Mouse (Mus musculus): ENCODE data around the gene Dtx4. TPM values are rescaled to one million over a fixed set of nuclear protein-coding genes. Genes with fewer than 3 reads are reported as not detected.

Gene Dtx4
- total and polyA plus RNA-seq, 2 experiments from 2014 or later, result 24.6 to 54.7 TPM

DNA sequence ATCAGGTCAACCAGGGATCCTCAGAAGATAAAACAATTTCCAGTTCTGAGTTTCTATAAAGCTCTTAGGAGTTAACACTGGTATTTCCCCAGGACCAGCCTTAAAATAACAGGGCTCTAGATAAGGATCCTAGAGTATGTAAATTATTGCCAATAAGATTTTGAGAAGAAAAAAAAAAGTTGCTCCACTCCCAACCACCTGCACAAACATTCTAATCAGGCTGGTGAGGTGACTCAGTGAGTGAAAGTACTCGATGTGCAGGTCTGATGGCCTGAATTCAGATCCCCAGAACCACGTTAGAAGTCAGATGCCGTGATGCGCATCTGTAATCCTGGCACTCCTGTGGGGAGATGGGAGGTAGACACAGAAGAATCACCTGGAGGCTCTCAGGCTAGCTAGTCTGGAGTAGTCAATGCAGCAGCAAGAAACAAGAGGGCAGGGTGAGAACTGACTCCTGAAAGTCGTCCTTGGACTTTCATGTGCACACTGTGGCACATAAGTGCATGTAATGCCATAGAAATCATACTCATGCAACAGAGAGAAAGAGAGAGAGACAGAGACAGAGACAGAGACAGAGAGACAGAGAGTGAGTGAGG lies 28.8 kb downstream of the Dtx4 start:
- 85% methylated on average over 5 of the region's 5 CpGs for WGBS
- no peaks in the 10 kb centered on the region for H3K9me3 ChIP-seq (ENCODE audit: low read length)
- no peak overlapping the region for H3K4me3 ChIP-seq (ENCODE audit: low read length)
- TF ChIP-seq CTCF (IDR thresholded peaks at IDR 0.05; ENCODE audit: low read depth), result no peak
- no peak overlapping the region for H3K9ac ChIP-seq (replicated peaks; ENCODE audit: low read length)
- H3K27me3 ChIP-seq (ENCODE audit: insufficient read depth, low read length), result no peaks in the 10 kb centered on the region
- no peak for ATAC-seq
- no peaks in the 10 kb centered on the region for H3K4me1 ChIP-seq (ENCODE audit: insufficient read depth, low read length)
- DNase-seq (ENCODE audit: low spot score), result no peak
- H3K27ac ChIP-seq, result no peak overlapping the region
- H3K36me3 ChIP-seq (ENCODE audit: insufficient read depth, low read length), result peaks cover 28% of the 10 kb centered on the region; the same call in 1 of the 2 replicates
- no peak overlapping the region for H3K4me2 ChIP-seq (ENCODE audit: low read depth, low read length)

GRCm38 (mm10) chr19:12471866-12472265 lies 29.4 kb downstream of the Dtx4 start:
- no peak overlapping the region for H3K27ac ChIP-seq
- H3K36me3 ChIP-seq (ENCODE audit: insufficient read depth, low read length), result peaks cover 25% of the 10 kb centered on the region; the same call in 1 of the 2 replicates
- no peak for ATAC-seq
- H3K27me3 ChIP-seq (ENCODE audit: insufficient read depth, low read length), result no peaks in the 10 kb centered on the region
- no peaks in the 10 kb centered on the region for H3K9me3 ChIP-seq (ENCODE audit: low read length)
- 46% methylated on average over 3 of the region's 3 CpGs for WGBS
- H3K9ac ChIP-seq (replicated peaks; ENCODE audit: low read length), result no peak overlapping the region
- no peak overlapping the region for H3K4me3 ChIP-seq (ENCODE audit: low read length)
- no peak overlapping the region for H3K4me2 ChIP-seq (ENCODE audit: low read depth, low read length)
- no peaks in the 10 kb centered on the region for H3K4me1 ChIP-seq (ENCODE audit: insufficient read depth, low read length)
- TF ChIP-seq CTCF (IDR thresholded peaks at IDR 0.05; ENCODE audit: low read depth), result no peak
- no peak for DNase-seq (ENCODE audit: low spot score)

DNA sequence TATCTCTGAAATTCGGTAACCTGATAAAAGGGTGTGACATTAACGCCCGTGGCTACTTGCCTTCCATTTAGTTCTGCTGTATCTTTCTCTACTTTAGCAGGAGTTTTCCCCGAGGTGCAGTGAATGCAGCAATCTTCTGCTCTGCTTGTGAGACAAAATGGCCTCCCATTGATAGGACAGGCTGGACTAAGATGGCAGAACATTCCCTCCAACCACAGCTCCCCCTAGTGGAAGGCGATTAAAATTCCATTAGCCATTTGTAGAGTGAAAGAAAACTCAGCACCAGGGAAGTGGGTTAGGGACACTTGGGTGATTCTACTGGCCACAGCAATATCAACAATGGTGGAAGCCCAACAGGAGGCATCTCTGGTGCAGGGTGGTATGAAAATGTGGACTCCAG lies 33.8 kb downstream of the Dtx4 start:
- no peak overlapping the region for H3K27ac ChIP-seq
- ATAC-seq (peak; percentile 13; the same call in 1 of the 2 replicates), DNase-seq (ENCODE audit: low spot score) (peak; percentile 73)
- no peak overlapping the region for H3K4me2 ChIP-seq (ENCODE audit: low read depth, low read length)
- H3K4me1 ChIP-seq (ENCODE audit: insufficient read depth, low read length), result no peaks in the 10 kb centered on the region
- peaks cover 16% of the 10 kb centered on the region; the same call in 1 of the 2 replicates for H3K36me3 ChIP-seq (ENCODE audit: insufficient read depth, low read length)
- no peak overlapping the region for H3K9ac ChIP-seq (replicated peaks; ENCODE audit: low read length)
- no peaks in the 10 kb centered on the region for H3K9me3 ChIP-seq (ENCODE audit: low read length)
- H3K4me3 ChIP-seq (ENCODE audit: low read length), result no peak overlapping the region
- TF ChIP-seq CTCF (IDR thresholded peaks at IDR 0.05; ENCODE audit: low read depth), result peak; percentile 71
- no peaks in the 10 kb centered on the region for H3K27me3 ChIP-seq (ENCODE audit: insufficient read depth, low read length)
- 80% methylated on average over 5 of the region's 5 CpGs for WGBS

DNA sequence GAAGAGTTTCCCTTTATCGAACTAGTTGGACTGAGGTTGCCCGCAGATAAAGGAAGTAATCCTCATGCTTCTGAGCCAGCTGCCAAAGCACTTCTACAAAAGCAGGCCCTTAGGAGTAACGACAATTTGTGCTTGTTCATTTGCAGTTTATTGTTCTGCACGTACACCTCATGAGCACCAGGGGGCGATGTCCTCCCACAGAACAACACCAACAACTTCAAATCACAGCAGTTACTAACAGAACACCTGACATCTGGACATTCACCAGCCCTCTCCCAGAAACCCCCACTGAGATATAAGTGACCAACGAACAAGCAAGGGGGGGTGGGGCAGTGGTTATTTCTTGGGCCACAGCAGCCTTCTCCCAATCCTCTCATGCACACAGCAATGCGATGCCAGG lies 35.0 kb downstream of the Dtx4 start:
- DNase-seq (ENCODE audit: low spot score) (peak; percentile 76), ATAC-seq (peak; percentile 68)
- no peaks in the 10 kb centered on the region for H3K9me3 ChIP-seq (ENCODE audit: low read length)
- no peaks in the 10 kb centered on the region for H3K4me1 ChIP-seq (ENCODE audit: insufficient read depth, low read length)
- H3K27ac ChIP-seq, result peak overlapping the region; percentile 60; the same call in 1 of the 2 replicates
- H3K27me3 ChIP-seq (ENCODE audit: insufficient read depth, low read length), result no peaks in the 10 kb centered on the region
- peaks cover 15% of the 10 kb centered on the region; the same call in 1 of the 2 replicates for H3K36me3 ChIP-seq (ENCODE audit: insufficient read depth, low read length)
- H3K4me3 ChIP-seq (ENCODE audit: low read length), result no peak overlapping the region
- no peak overlapping the region for H3K4me2 ChIP-seq (ENCODE audit: low read depth, low read length)
- H3K9ac ChIP-seq (replicated peaks; ENCODE audit: low read length), result no peak overlapping the region
- WGBS, result 22% methylated on average over 7 of the region's 7 CpGs
- peak; percentile 92 for TF ChIP-seq CTCF (IDR thresholded peaks at IDR 0.05; ENCODE audit: low read depth)

- Histone ChIP-seq H3K36me3 (ENCODE audit: insufficient read depth, low read length) (peaks cover 15% of the 10 kb centered on the region; the same call in 1 of the 2 replicates), H3K27ac (no peak overlapping the region), H3K4me1 (ENCODE audit: insufficient read depth, low read length) (no peaks in the 10 kb centered on the region), H3K4me2 (ENCODE audit: low read depth, low read length) (no peak overlapping the region), H3K27me3 (ENCODE audit: insufficient read depth, low read length) (no peaks in the 10 kb centered on the region), H3K9ac (replicated peaks; ENCODE audit: low read length) (no peak overlapping the region), H3K4me3 (ENCODE audit: low read length) (no peak overlapping the region), H3K9me3 (ENCODE audit: low read length) (no peaks in the 10 kb centered on the region)
- no peak for ATAC-seq
- no peak for DNase-seq (ENCODE audit: low spot score)
- no peak for TF ChIP-seq CTCF (IDR thresholded peaks at IDR 0.05; ENCODE audit: low read depth)
- WGBS, result 94% methylated on average over 10 of the region's 10 CpGs
These were observed 35.6 kb downstream of the Dtx4 start for GRCm38 (mm10) chr19:12465530-12466144.

- no peak for DNase-seq (ENCODE audit: low spot score)
- 73% methylated on average over 4 of the region's 4 CpGs for WGBS
These were observed 36.6 kb downstream of the Dtx4 start for GRCm38 (mm10) chr19:12464674-12465073.

DNA sequence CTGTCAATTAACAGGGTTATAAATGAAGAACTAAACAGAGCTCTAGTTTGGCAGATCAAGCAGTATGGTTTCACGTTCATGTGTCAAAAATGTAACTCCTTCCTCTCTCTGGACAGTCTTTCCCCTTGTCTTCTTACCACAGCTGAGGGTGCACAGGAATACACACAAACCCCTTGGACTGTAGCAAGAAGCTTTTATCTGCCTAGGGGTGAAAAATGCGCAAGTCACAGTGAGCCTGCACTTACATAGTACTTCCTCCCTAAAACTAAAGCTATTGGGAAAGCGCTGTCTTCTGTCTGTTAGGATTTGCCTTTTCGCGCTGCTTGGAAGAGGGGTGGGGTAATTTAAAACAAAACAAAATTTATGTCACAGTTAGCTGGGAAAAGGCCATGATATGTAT lies 37.1 kb downstream of the Dtx4 start:
- DNase-seq (ENCODE audit: low spot score) (no peak), ATAC-seq (no peak)
- Histone ChIP-seq H3K27me3 (ENCODE audit: insufficient read depth, low read length) (no peaks in the 10 kb centered on the region), H3K9me3 (ENCODE audit: low read length) (no peaks in the 10 kb centered on the region), H3K4me1 (ENCODE audit: insufficient read depth, low read length) (no peaks in the 10 kb centered on the region), H3K4me3 (ENCODE audit: low read length) (no peak overlapping the region), H3K27ac (no peak overlapping the region), H3K9ac (replicated peaks; ENCODE audit: low read length) (no peak overlapping the region), H3K36me3 (ENCODE audit: insufficient read depth, low read length) (peaks cover 9% of the 10 kb centered on the region; the same call in 1 of the 2 replicates), H3K4me2 (ENCODE audit: low read depth, low read length) (no peak overlapping the region)
- 75% methylated on average over 5 of the region's 5 CpGs for WGBS
- TF ChIP-seq CTCF (IDR thresholded peaks at IDR 0.05; ENCODE audit: low read depth), result no peak

More at GRCm38 (mm10) chr19:12464674-12465073, 36.6 kb downstream of the Dtx4 start:
- Histone ChIP-seq H3K27ac (no peak overlapping the region), H3K9me3 (ENCODE audit: low read length) (no peaks in the 10 kb centered on the region), H3K9ac (replicated peaks; ENCODE audit: low read length) (no peak overlapping the region), H3K4me1 (ENCODE audit: insufficient read depth, low read length) (no peaks in the 10 kb centered on the region), H3K36me3 (ENCODE audit: insufficient read depth, low read length) (peaks cover 14% of the 10 kb centered on the region; the same call in 1 of the 2 replicates), H3K27me3 (ENCODE audit: insufficient read depth, low read length) (no peaks in the 10 kb centered on the region), H3K4me3 (ENCODE audit: low read length) (no peak overlapping the region), H3K4me2 (ENCODE audit: low read depth, low read length) (no peak overlapping the region)
- no peak for ATAC-seq
- no peak for TF ChIP-seq CTCF (IDR thresholded peaks at IDR 0.05; ENCODE audit: low read depth)

Data from hindbrain, postnatal 0 days (tissue).